Mouse (Mus musculus) CH12.LX (cell line): ENCODE measurements around the gene Nat10. TPM values are rescaled to one million over a fixed set of nuclear protein-coding genes. Genes with fewer than 3 reads are reported as not detected.

Experiments
- DNase-seq: peaks from one replicate; pipeline ENCODE4 v3.0.0-alpha.2; 2013; ENCODE audit errors: extremely low read depth
- H3K27ac ChIP-seq: 2 replicates; pipeline ENCODE4 v1.5.1; 2012; ENCODE audit warnings: low read depth, mild to moderate bottlenecking, control low read depth, moderate library complexity; ENCODE audit not compliant: insufficient read depth
- H3K27me3 ChIP-seq: replicated peaks from 2 replicates; pipeline ENCODE3; 2012; ENCODE audit warnings: inconsistent platforms
- H3K36me3 ChIP-seq, 2 experiments: replicated peaks in 1 of 2; 2 replicates each; pipeline versions ENCODE3 to v1.6.1; 2012; ENCODE audit warnings: inconsistent platforms in 1 of 2, low read length in 1 of 2, mild to moderate bottlenecking in 1 of 2, mixed read lengths in 1 of 2, moderate library complexity in 1 of 2; ENCODE audit not compliant: control insufficient read depth in 1 of 2, insufficient read depth in 1 of 2
- H3K4me1 ChIP-seq, 2 experiments: 2 replicates each; pipeline ENCODE4 v1.6.1; 2012; ENCODE audit warnings: inconsistent platforms in 1 of 2, moderate library complexity in 1 of 2; ENCODE audit not compliant: insufficient read depth in 2 of 2, control insufficient read depth in 1 of 2
- H3K4me2 ChIP-seq: 2 replicates; pipeline ENCODE4 v1.6.1; 2012; ENCODE audit warnings: low read depth, mild to moderate bottlenecking, control low read depth; ENCODE audit not compliant: poor library complexity, insufficient read depth, severe bottlenecking
- H3K4me3 ChIP-seq, 3 experiments: fragments of 150-350 bp in 1 of 3; sonication (generic) in 1 of 3; replicated peaks in 1 of 3; 2 replicates each; pipeline versions ENCODE3 to v1.5.1; 2011 to 2012; ENCODE audit warnings: low read depth in 2 of 3, low read length in 2 of 3, mild to moderate bottlenecking in 2 of 3, moderate library complexity in 2 of 3, control low read depth in 1 of 3, improper control_type of control experiment in 1 of 3, inconsistent platforms in 1 of 3, mixed read lengths in 1 of 3; ENCODE audit not compliant: poor library complexity in 1 of 3
- H3K79me2 ChIP-seq: replicated peaks from 2 replicates; pipeline ENCODE4 v1.6.1; 2012; ENCODE audit warnings: mild to moderate bottlenecking, moderate library complexity; ENCODE audit not compliant: control insufficient read depth, poor library complexity, insufficient read depth, severe bottlenecking; ENCODE audit errors: extremely low read depth
- H3K9ac ChIP-seq: 2 replicates; pipeline ENCODE4 v1.6.1; 2012; ENCODE audit warnings: low read depth, mild to moderate bottlenecking, control low read depth, moderate library complexity; ENCODE audit not compliant: insufficient read depth
- H3K9me3 ChIP-seq: replicated peaks from 2 replicates; pipeline ENCODE3; 2012; ENCODE audit warnings: low read length, inconsistent platforms, mixed read lengths
- BHLHE40 ChIP-seq: IDR thresholded peaks from 2 replicates; pipeline ENCODE4 v1.6.1; 2011; ENCODE audit warnings: mild to moderate bottlenecking, low read depth, low read length, improper control_type of control experiment
- CHD2 ChIP-seq: IDR thresholded peaks from 2 replicates; pipeline ENCODE4 v1.6.1; 2011; ENCODE audit warnings: low read length, improper control_type of control experiment
- EP300 ChIP-seq: IDR thresholded peaks from 2 replicates; pipeline ENCODE4 v1.6.1; 2011; ENCODE audit warnings: low read length, improper control_type of control experiment
- GABPA ChIP-seq: IDR thresholded peaks from 2 replicates; pipeline ENCODE4 v1.6.1; 2012; ENCODE audit warnings: low read depth, low read length, improper control_type of control experiment, inconsistent platforms; ENCODE audit not compliant: insufficient replicate concordance
- HCFC1 ChIP-seq: IDR thresholded peaks from 2 replicates; pipeline ENCODE4 v1.6.1; 2012; ENCODE audit warnings: low read depth, mild to moderate bottlenecking, inconsistent platforms, low read length, improper control_type of control experiment
- IRF4 ChIP-seq: IDR thresholded peaks from 2 replicates; pipeline ENCODE4 v1.6.1; 2014; ENCODE audit warnings: low read depth, mild to moderate bottlenecking, inconsistent platforms, low read length, improper control_type of control experiment
- JUN ChIP-seq: IDR thresholded peaks from 2 replicates; pipeline ENCODE4 v1.6.1; 2011; ENCODE audit warnings: low read depth, mild to moderate bottlenecking, low read length, improper control_type of control experiment, moderate library complexity; ENCODE audit not compliant: insufficient read depth
- JUND ChIP-seq: conservative IDR thresholded peaks from 2 replicates; pipeline ENCODE4 v1.6.1; 2011; ENCODE audit warnings: low read depth, low read length, improper control_type of control experiment
- MAFK ChIP-seq: IDR thresholded peaks from 2 replicates; pipeline ENCODE4 v1.6.1; 2011; ENCODE audit warnings: low read length, improper control_type of control experiment; ENCODE audit not compliant: insufficient replicate concordance
- MAX ChIP-seq: IDR thresholded peaks from 2 replicates; pipeline ENCODE4 v1.6.1; 2011; ENCODE audit warnings: low read length, improper control_type of control experiment
- MXI1 ChIP-seq: IDR thresholded peaks from 2 replicates; pipeline ENCODE4 v1.6.1; 2011; ENCODE audit warnings: mild to moderate bottlenecking, low read depth, low read length, improper control_type of control experiment
- MYC ChIP-seq: IDR thresholded peaks from 2 replicates; pipeline ENCODE4 v1.6.1; 2011; ENCODE audit warnings: low read depth, mild to moderate bottlenecking, improper control_type of control experiment, low read length
- NRF1 ChIP-seq: IDR thresholded peaks from 2 replicates; pipeline ENCODE4 v1.6.1; 2014; ENCODE audit warnings: low read depth, mild to moderate bottlenecking, inconsistent platforms, low read length, improper control_type of control experiment, moderate library complexity
- PAX5 ChIP-seq: IDR thresholded peaks from 2 replicates; pipeline ENCODE4 v1.6.1; 2012; ENCODE audit warnings: low read length, inconsistent platforms, mixed read lengths
- POLR2A ChIP-seq: IDR thresholded peaks from 2 replicates; pipeline ENCODE4 v1.6.1; 2011; ENCODE audit warnings: low read depth, mild to moderate bottlenecking, improper control_type of control experiment, low read length
- POLR2AphosphoS2 ChIP-seq: IDR thresholded peaks from 2 replicates; pipeline ENCODE4 v1.6.1; 2011; ENCODE audit warnings: low read depth, low read length, improper control_type of control experiment
- RCOR1 ChIP-seq: conservative IDR thresholded peaks from 2 replicates; pipeline ENCODE4 v1.6.1; 2012; ENCODE audit warnings: low read depth, mild to moderate bottlenecking, inconsistent platforms, low read length, improper control_type of control experiment
- SMC3 ChIP-seq: IDR thresholded peaks from 2 replicates; pipeline ENCODE4 v1.6.1; 2011; ENCODE audit warnings: low read depth, low read length, improper control_type of control experiment
- UBTF ChIP-seq: IDR thresholded peaks from 2 replicates; pipeline ENCODE4 v1.6.1; 2012; ENCODE audit warnings: low read depth, mild to moderate bottlenecking, inconsistent platforms, low read length, improper control_type of control experiment, moderate library complexity
- USF1 ChIP-seq: IDR thresholded peaks from 2 replicates; pipeline ENCODE4 v1.6.1; 2014; ENCODE audit warnings: low read depth, mild to moderate bottlenecking, inconsistent platforms, low read length, improper control_type of control experiment
- USF2 ChIP-seq: conservative IDR thresholded peaks from 2 replicates; pipeline ENCODE4 v1.6.1; 2011; ENCODE audit warnings: low read depth, low read length, improper control_type of control experiment
- ZC3H11A ChIP-seq: IDR thresholded peaks from 2 replicates; pipeline ENCODE4 v1.6.1; 2012; ENCODE audit warnings: low read depth, mild to moderate bottlenecking, inconsistent platforms, low read length, improper control_type of control experiment
- ZKSCAN1 ChIP-seq: IDR thresholded peaks from 2 replicates; pipeline ENCODE4 v1.6.1; 2012; ENCODE audit warnings: low read depth, inconsistent platforms, low read length, improper control_type of control experiment, borderline replicate concordance
- dilution Hi-C: fragments of 300-500 bp; cut with MboI; formaldehyde crosslinking; loops from 2 replicates; pipeline ENCODE4 v1.14.3; 2020; ENCODE audit warnings: low sequenced_read_pairs; ENCODE audit not compliant: extremely low pct_unique_long_range_greater_than_20kb, extremely low pct_ligation_motif_present
- in situ Hi-C: fragments of 300-500 bp; cut with MboI; formaldehyde crosslinking; loops from 3 replicates; pipeline ENCODE4 v1.14.3; 2019; ENCODE audit warnings: low sequenced_read_pairs, low pct_ligation_motif_present, low pct_unique_long_range_greater_than_20kb, mixed read lengths
- polyA plus RNA-seq: library from polyadenylated mRNA; unstranded; fragments of >175 nt; gene quantifications from 2 replicates; pipeline ENCODE4 v1.2.1, GENCODE M21; 2012; ENCODE audit warnings: low read depth; ENCODE audit not compliant: insufficient read length
- total RNA-seq, 2 experiments: library from RNA; depleted of rRNA; stranded (reverse); fragments of 300-350 nt in 1 of 2; fragments of >200 nt in 1 of 2; gene quantifications; 2 replicates each; pipeline ENCODE4 v1.2.3; 2012 to 2014

Nat10 gene
- total and polyA plus RNA-seq, 3 experiments = 31.0 to 83.6 (median 36.0) TPM

- H3K36me3 ChIP-seq = peaks cover 67 to 94% of the 10 kb centered on the region in 2 experiments
These were observed 17.5 kb downstream of the Nat10 start for GRCm38 (mm10) chr2:103743536-103743935.

GRCm38 (mm10) chr2:103742821-103743220, 18.2 kb downstream of the Nat10 start:
- in situ Hi-C loops = loop anchor here (5.0 to 10.0 kb wide), 2 partner anchors 186 to 262 kb away; no protein-coding TSS in a partner anchor
- Histone ChIP-seq H3K79me2 (no peaks in the 10 kb centered on the region), H3K36me3 (peaks cover 64 to 89% of the 10 kb centered on the region in 2 experiments), H3K9ac (no peak overlapping the region), H3K27ac (no peak overlapping the region), H3K4me1 (peaks cover 0 to 7% of the 10 kb centered on the region in 2 experiments; a peak in 2 of 4 replicates), H3K4me2 (no peak overlapping the region), H3K4me3 (no peak overlapping the region), H3K27me3 (no peaks in the 10 kb centered on the region), H3K9me3 (no peaks in the 10 kb centered on the region)
- DNase-seq = no peak
- TF ChIP-seq HCFC1 (no peak), RCOR1 (no peak), POLR2A (no peak), JUND (no peak), BHLHE40 (no peak), UBTF (no peak), USF2 (no peak), MXI1 (no peak), NRF1 (no peak), GABPA (no peak), POLR2AphosphoS2 (no peak), JUN (no peak), MAX (no peak), MAFK (no peak), IRF4 (no peak), CHD2 (no peak), MYC (no peak), PAX5 (no peak)
- dilution Hi-C loops = no loop called here

More at GRCm38 (mm10) chr2:103743536-103743935, 17.5 kb downstream of the Nat10 start:
- H3K9me3 ChIP-seq = no peaks in the 10 kb centered on the region
- no peak overlapping the region for H3K4me2 ChIP-seq
- no peak for TF ChIP-seq JUND
- no peak for TF ChIP-seq ZKSCAN1
- no peak for TF ChIP-seq CHD2
- TF ChIP-seq EP300 = no peak
- no peak for TF ChIP-seq USF1
- TF ChIP-seq GABPA = no peak
- no peak for TF ChIP-seq USF2
- no peak for TF ChIP-seq MYC
- no peak for TF ChIP-seq SMC3
- no peak for TF ChIP-seq MAFK
- no peak for TF ChIP-seq ZC3H11A
- no peaks in the 10 kb centered on the region for H3K79me2 ChIP-seq
- in situ Hi-C loops = loop anchor here (5.0 to 10.0 kb wide), 2 partner anchors 186 to 261 kb away; no protein-coding TSS in a partner anchor
- no peak overlapping the region for H3K27ac ChIP-seq
- no peak for DNase-seq
- no peak overlapping the region for H3K9ac ChIP-seq
- H3K4me1 ChIP-seq = peaks cover 0 to 7% of the 10 kb centered on the region in 2 experiments; a peak in 2 of 4 replicates
- dilution Hi-C loops = no loop called here
- no peaks in the 10 kb centered on the region for H3K27me3 ChIP-seq
- H3K4me3 ChIP-seq = no peak overlapping the region
